Mouse (Mus musculus) MEL (cell line): ENCODE data around the gene E2f3. TPM values are rescaled to one million over a fixed set of nuclear protein-coding genes. Genes with fewer than 3 reads are reported as not detected.

Experiments
- DNase-seq: peaks from one replicate; pipeline ENCODE4 v3.0.0; 2011; ENCODE audit warnings: low read depth, low spot score
- H3K27ac ChIP-seq: 2 replicates; pipeline ENCODE4 v1.5.1; 2012; ENCODE audit warnings: low read depth, mild to moderate bottlenecking, control low read depth, low read length, moderate library complexity; ENCODE audit not compliant: control insufficient read depth
- H3K27me3 ChIP-seq, 2 experiments: fragments of 150-350 bp in 1 of 2; sonication (generic) in 1 of 2; 2 replicates each; pipeline ENCODE4 v1.6.1; 2012; ENCODE audit warnings: low read length in 2 of 2, mild to moderate bottlenecking in 2 of 2, improper control_type of control experiment in 1 of 2, moderate library complexity in 1 of 2; ENCODE audit not compliant: insufficient read depth in 2 of 2, control insufficient read depth in 1 of 2
- H3K36me3 ChIP-seq, 2 experiments: 2 replicates each; pipeline ENCODE4 v1.6.1; 2012 to 2014; ENCODE audit warnings: low read length in 2 of 2, improper control_type of control experiment in 1 of 2, inconsistent platforms in 1 of 2, mild to moderate bottlenecking in 1 of 2; ENCODE audit not compliant: insufficient read depth in 2 of 2, control insufficient read depth in 1 of 2
- H3K4me1 ChIP-seq, 2 experiments: fragments of 150-350 bp in 1 of 2; sonication (generic) in 1 of 2; 2 replicates each; pipeline ENCODE4 v1.6.1; 2012; ENCODE audit warnings: low read length in 2 of 2, improper control_type of control experiment in 1 of 2, mild to moderate bottlenecking in 1 of 2; ENCODE audit not compliant: insufficient read depth in 2 of 2, control insufficient read depth in 1 of 2
- H3K4me3 ChIP-seq, 2 experiments: fragments of 150-350 bp in 1 of 2; sonication (generic) in 1 of 2; 2 replicates each; pipeline ENCODE4 v1.5.1; 2012; ENCODE audit warnings: low read depth in 2 of 2, low read length in 2 of 2, mild to moderate bottlenecking in 2 of 2, moderate library complexity in 2 of 2, control low read depth in 1 of 2, improper control_type of control experiment in 1 of 2; ENCODE audit not compliant: control insufficient read depth in 1 of 2, insufficient read depth in 1 of 2
- H3K79me2 ChIP-seq: 2 replicates; pipeline ENCODE4 v1.6.1; 2012; ENCODE audit warnings: mild to moderate bottlenecking, low read length, moderate library complexity; ENCODE audit not compliant: control insufficient read depth, poor library complexity, insufficient read depth
- H3K9ac ChIP-seq: 2 replicates; pipeline ENCODE4 v1.6.1; 2012; ENCODE audit warnings: low read depth, mild to moderate bottlenecking, control low read depth, low read length, moderate library complexity; ENCODE audit not compliant: control insufficient read depth, poor library complexity, severe bottlenecking
- H3K9me3 ChIP-seq: fragments of 150-350 bp; sonication (generic); replicated peaks from 2 replicates; pipeline ENCODE4 v1.6.1; 2012; ENCODE audit warnings: mild to moderate bottlenecking, low read length, improper control_type of control experiment, moderate library complexity; ENCODE audit not compliant: insufficient read depth
- E2F4 ChIP-seq: IDR thresholded peaks from 2 replicates; pipeline ENCODE4 v1.6.1; 2011; ENCODE audit warnings: low read depth, low read length, improper control_type of control experiment, borderline replicate concordance
- EP300 ChIP-seq, 2 experiments: IDR thresholded peaks; 2 replicates each; pipeline ENCODE4 v1.6.1; 2011; ENCODE audit warnings: improper control_type of control experiment in 2 of 2, low read length in 2 of 2, low read depth in 1 of 2, mild to moderate bottlenecking in 1 of 2
- GATA1 ChIP-seq: IDR thresholded peaks from 2 replicates; pipeline ENCODE4 v1.6.1; 2011; ENCODE audit warnings: low read depth, low read length, improper control_type of control experiment
- HCFC1 ChIP-seq: IDR thresholded peaks from 2 replicates; pipeline ENCODE4 v1.6.1; 2012; ENCODE audit warnings: low read depth, mild to moderate bottlenecking, inconsistent platforms, low read length, improper control_type of control experiment, moderate library complexity
- JUND ChIP-seq: IDR thresholded peaks from 2 replicates; pipeline ENCODE4 v1.6.1; 2011; ENCODE audit warnings: low read depth, mild to moderate bottlenecking, improper control_type of control experiment, low read length
- MAFK ChIP-seq: IDR thresholded peaks from 2 replicates; pipeline ENCODE4 v1.6.1; 2011; ENCODE audit warnings: low read depth, mild to moderate bottlenecking, low read length, improper control_type of control experiment, borderline replicate concordance
- MAZ ChIP-seq: IDR thresholded peaks from 2 replicates; pipeline ENCODE4 v1.6.1; 2012; ENCODE audit warnings: low read depth, mild to moderate bottlenecking, inconsistent platforms, low read length, improper control_type of control experiment
- MXI1 ChIP-seq: IDR thresholded peaks from 2 replicates; pipeline ENCODE4 v1.6.1; 2011; ENCODE audit warnings: mild to moderate bottlenecking, low read depth, low read length, improper control_type of control experiment
- POLR2A ChIP-seq, 2 experiments: IDR thresholded peaks; 2 replicates each; pipeline ENCODE4 v1.6.1; 2011 to 2012; ENCODE audit warnings: low read length in 2 of 2, mild to moderate bottlenecking in 2 of 2, control low read depth in 1 of 2, improper control_type of control experiment in 1 of 2, low read depth in 1 of 2, moderate library complexity in 1 of 2; ENCODE audit not compliant: control insufficient read depth in 1 of 2, insufficient read depth in 1 of 2, poor library complexity in 1 of 2
- RAD21 ChIP-seq: IDR thresholded peaks from 2 replicates; pipeline ENCODE4 v1.6.1; 2011; ENCODE audit warnings: mild to moderate bottlenecking, low read depth, low read length, improper control_type of control experiment
- TBP ChIP-seq: IDR thresholded peaks from 2 replicates; pipeline ENCODE4 v1.8.0; 2011; ENCODE audit warnings: low read depth, low read length, improper control_type of control experiment
- TCF12 ChIP-seq: IDR thresholded peaks from 2 replicates; pipeline ENCODE4 v1.6.1; 2014; ENCODE audit warnings: low read depth, mild to moderate bottlenecking, inconsistent platforms, low read length, improper control_type of control experiment, moderate library complexity
- USF1 ChIP-seq: IDR thresholded peaks from 2 replicates; pipeline ENCODE4 v1.6.1; 2014; ENCODE audit warnings: low read depth, mild to moderate bottlenecking, inconsistent platforms, low read length, improper control_type of control experiment, moderate library complexity
- ZNF384 ChIP-seq: IDR thresholded peaks from 2 replicates; pipeline ENCODE4 v1.6.1; 2012; ENCODE audit warnings: low read depth, mild to moderate bottlenecking, inconsistent platforms, low read length, improper control_type of control experiment
- polyA plus RNA-seq, 2 experiments: library from polyadenylated mRNA; stranded (reverse) in 1 of 2; unstranded in 1 of 2; fragments of >175 nt in 1 of 2; fragments of >200 nt in 1 of 2; gene quantifications; 2 replicates each; pipeline versions ENCODE4 v1.2.1 to v1.2.4; 2012; ENCODE audit warnings: low replicate concordance in 2 of 2, low read depth in 1 of 2; ENCODE audit not compliant: insufficient read length in 2 of 2, insufficient read depth in 1 of 2, missing spikeins in 1 of 2
- total RNA-seq: library from RNA; depleted of rRNA; stranded (reverse); fragments of 300-350 nt; gene quantifications from 2 replicates; pipeline ENCODE4 v1.2.3, GENCODE M21; 2012

Gene E2f3
- total and polyA plus RNA-seq, 3 experiments: 12.8 to 20.0 TPM; not detected in 1

- peak; percentile 63 for TF ChIP-seq TCF12
- peak; percentile 77; the same call in 1 of the 2 replicates for TF ChIP-seq MAZ
- TF ChIP-seq EP300 (IDR thresholded peaks at IDR 0.05; ENCODE audit: low read depth in 1 of 2, low read length in 2 of 2): no peak
Measured at GRCm38 (mm10) chr13:29985855-29986755, at the start of gene E2f3 (continued).

- Histone ChIP-seq H3K36me3 (no peaks in the 10 kb centered on the region), H3K9ac (no peak overlapping the region), H3K27ac (no peak overlapping the region), H3K4me3 (no peak overlapping the region), H3K27me3 (peaks cover 0 to 2% of the 10 kb centered on the region in 2 experiments; a peak in 2 of 4 replicates), H3K9me3 (no peaks in the 10 kb centered on the region), H3K79me2 (no peaks in the 10 kb centered on the region), H3K4me1 (no peaks in the 10 kb centered on the region)
- DNase-seq: no peak
- TF ChIP-seq TBP (no peak), E2F4 (no peak), MXI1 (no peak), ZNF384 (no peak), HCFC1 (no peak), MAFK (no peak), RAD21 (no peak), JUND (no peak), USF1 (no peak), POLR2A (IDR thresholded peaks at IDR 0.05; ENCODE audit: control insufficient read depth in 1 of 2, insufficient read depth in 1 of 2, low read depth in 1 of 2, low read length in 2 of 2, poor library complexity in 1 of 2) (no peak), EP300 (IDR thresholded peaks at IDR 0.05; ENCODE audit: low read depth in 1 of 2, low read length in 2 of 2) (no peak)
Measured at GRCm38 (mm10) chr13:30034540-30034939, 48.7 kb upstream of the E2f3 start.

GRCm38 (mm10) chr13:30031684-30032335 is 45.9 kb upstream of the E2f3 start:
- peak; percentile 11 for DNase-seq

More at GRCm38 (mm10) chr13:30031684-30032335, 45.9 kb upstream of the E2f3 start:
- Histone ChIP-seq H3K27me3 (peaks cover 0 to 3% of the 10 kb centered on the region in 2 experiments; a peak in 1 of 4 replicates), H3K4me1 (no peaks in the 10 kb centered on the region), H3K9ac (no peak overlapping the region), H3K4me3 (no peak overlapping the region), H3K79me2 (no peaks in the 10 kb centered on the region), H3K9me3 (no peaks in the 10 kb centered on the region), H3K27ac (no peak overlapping the region), H3K36me3 (no peaks in the 10 kb centered on the region)
- TF ChIP-seq ZNF384 (peak; percentile 82), EP300 (IDR thresholded peaks at IDR 0.05; ENCODE audit: low read depth in 1 of 2, low read length in 2 of 2) (no peak), GATA1 (0 out of 2 replicates have a peak, but pooled peaks have one; percentile 15)
